Mouse (Mus musculus): ENCODE data around the gene Ptpa.

DNA sequence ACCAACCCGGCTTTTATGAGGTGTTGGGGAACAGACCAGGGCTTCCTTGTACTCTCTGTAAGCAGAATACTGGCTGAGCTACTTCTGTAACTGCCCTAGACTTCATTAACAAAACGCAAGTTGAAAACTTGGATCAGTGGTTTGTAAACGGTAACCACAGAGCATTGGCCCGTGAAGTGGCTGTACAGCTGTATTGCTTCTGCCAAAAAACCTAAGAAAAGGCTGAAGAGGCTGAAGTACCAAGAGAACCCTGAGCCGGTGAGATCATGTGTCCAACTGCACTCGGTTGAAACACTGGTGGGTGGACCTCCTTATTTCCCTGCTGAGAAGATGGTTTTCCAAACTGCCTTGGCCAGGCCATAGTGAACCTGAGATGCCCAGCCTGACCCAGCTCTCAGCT, 42.5 kb downstream of the Ptpa start:
- TF ChIP-seq CTCF (conservative IDR thresholded peaks at IDR 0.05; ENCODE audit: insufficient read depth, insufficient read length, low read depth, low read length): no peak
- TF ChIP-seq POLR2A (IDR thresholded peaks at IDR 0.05; ENCODE audit: low read depth, low read length): no peak
